Mouse (Mus musculus): ENCODE results near the gene Fank1.

The Fank1 gene

GRCm38 (mm10) chr7:133768027-133768426 is 8.6 kb upstream of the Fank1 start:
- no peak for DNase-seq (ENCODE audit: low spot score)

GRCm38 (mm10) chr7:133768517-133768916 is 8.1 kb upstream of the Fank1 start:
- DNase-seq (ENCODE audit: low spot score): no peak

GRCm38 (mm10) chr7:133775179-133775578 is 1.5 kb upstream of the Fank1 start:
- no peak for DNase-seq (ENCODE audit: low spot score)

GRCm38 (mm10) chr7:133775796-133776625 is 650 bp upstream of the Fank1 start:
- no peak for DNase-seq (ENCODE audit: low spot score)

GRCm38 (mm10) chr7:133781583-133781982 is 4.9 kb downstream of the Fank1 start:
- no peak for DNase-seq (ENCODE audit: low spot score)

GRCm38 (mm10) chr7:133781991-133782390 is 5.3 kb downstream of the Fank1 start:
- no peak for DNase-seq (ENCODE audit: low spot score)

GRCm38 (mm10) chr7:133782717-133783435 is 6.2 kb downstream of the Fank1 start, which contains the start of gene Dhx32:
Dhx32 (minus strand) TSS chr7:133782726.
- no peak for DNase-seq (ENCODE audit: low spot score)

- DNase-seq (ENCODE audit: low spot score): no peak
These were observed 10.9 kb downstream of the Fank1 start for GRCm38 (mm10) chr7:133787571-133787970.

GRCm38 (mm10) chr7:133788147-133788546 is 11.5 kb downstream of the Fank1 start:
- DNase-seq (ENCODE audit: low spot score): no peak

- DNase-seq (ENCODE audit: low spot score): no peak
These were observed 13.5 kb downstream of the Fank1 start for GRCm38 (mm10) chr7:133790171-133790570.

- DNase-seq (ENCODE audit: low spot score): no peak
These were observed 14.1 kb downstream of the Fank1 start for GRCm38 (mm10) chr7:133790608-133791229.

- DNase-seq (ENCODE audit: low spot score): no peak
These were observed 16.1 kb downstream of the Fank1 start for GRCm38 (mm10) chr7:133792771-133793170.

GRCm38 (mm10) chr7:133793248-133794131 is 16.8 kb downstream of the Fank1 start:
- no peak for DNase-seq (ENCODE audit: low spot score)

GRCm38 (mm10) chr7:133794720-133795119 is 18.1 kb downstream of the Fank1 start:
- no peak for DNase-seq (ENCODE audit: low spot score)

GRCm38 (mm10) chr7:133799928-133800327 is 23.3 kb downstream of the Fank1 start:
- DNase-seq (ENCODE audit: low spot score): no peak

- DNase-seq (ENCODE audit: low spot score): no peak
These were observed 25.2 kb downstream of the Fank1 start for GRCm38 (mm10) chr7:133801823-133802222.

GRCm38 (mm10) chr7:133805614-133806175 is 29.0 kb downstream of the Fank1 start:
- peak; percentile 37 for DNase-seq (ENCODE audit: low spot score)

- no peak for DNase-seq (ENCODE audit: low spot score)
These were observed 36.3 kb downstream of the Fank1 start for GRCm38 (mm10) chr7:133812927-133813326.

GRCm38 (mm10) chr7:133813331-133813730 is 36.7 kb downstream of the Fank1 start:
- no peak for DNase-seq (ENCODE audit: low spot score)

- DNase-seq (ENCODE audit: low spot score): no peak
These were observed 47.1 kb downstream of the Fank1 start for GRCm38 (mm10) chr7:133823751-133824150.

GRCm38 (mm10) chr7:133824579-133824978 is 47.9 kb downstream of the Fank1 start:
- no peak for DNase-seq (ENCODE audit: low spot score)
